Mouse (Mus musculus): ENCODE measurements around the gene Txn1. TPM values are rescaled to one million over a fixed set of nuclear protein-coding genes. Genes with fewer than 3 reads are reported as not detected.

Gene Txn1
- total RNA-seq, 2 experiments from 2014 or later: 123 to 131 TPM

DNA sequence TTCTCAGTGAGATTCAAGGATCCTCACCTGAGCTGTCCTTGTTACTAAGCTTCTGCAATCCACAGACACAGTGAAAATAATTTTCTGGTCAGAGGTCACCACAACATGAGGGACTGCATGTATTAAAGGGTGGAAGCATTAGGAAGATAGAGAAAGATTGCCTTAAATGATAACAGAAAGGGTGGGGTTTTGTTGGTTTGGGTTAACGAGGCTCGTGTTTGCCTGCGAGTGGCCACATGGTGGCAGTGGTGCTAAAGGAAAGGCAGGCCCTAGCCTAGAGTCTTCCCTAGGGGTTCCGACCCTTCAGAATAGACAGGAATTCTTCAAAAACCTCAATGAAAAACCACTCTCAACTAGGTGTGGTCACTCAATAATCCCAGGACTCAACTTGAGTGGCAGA lies 55.0 kb downstream of the Txn1 start:
- DNase-seq: peak; percentile 48

DNA sequence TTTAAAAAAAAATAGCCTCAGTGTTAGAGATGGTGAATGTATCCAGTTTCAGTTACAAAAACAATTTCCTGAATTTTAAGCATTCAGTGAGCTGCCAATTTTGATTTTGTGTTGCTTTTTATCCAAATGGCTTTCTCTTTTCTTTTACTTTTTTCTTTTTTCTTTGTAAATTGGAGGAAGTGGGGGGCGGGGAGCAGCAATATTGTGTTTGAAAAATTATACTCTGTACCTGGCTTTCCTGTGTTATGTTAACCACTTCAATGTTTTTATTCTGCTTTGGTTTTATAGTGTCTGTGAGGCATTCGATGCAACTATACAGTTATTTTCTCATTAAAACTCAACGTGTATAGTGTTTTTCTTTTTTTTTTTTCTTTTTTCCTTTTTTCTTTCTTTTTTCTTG lies 59.6 kb downstream of the Txn1 start:
- no peak for DNase-seq

DNA sequence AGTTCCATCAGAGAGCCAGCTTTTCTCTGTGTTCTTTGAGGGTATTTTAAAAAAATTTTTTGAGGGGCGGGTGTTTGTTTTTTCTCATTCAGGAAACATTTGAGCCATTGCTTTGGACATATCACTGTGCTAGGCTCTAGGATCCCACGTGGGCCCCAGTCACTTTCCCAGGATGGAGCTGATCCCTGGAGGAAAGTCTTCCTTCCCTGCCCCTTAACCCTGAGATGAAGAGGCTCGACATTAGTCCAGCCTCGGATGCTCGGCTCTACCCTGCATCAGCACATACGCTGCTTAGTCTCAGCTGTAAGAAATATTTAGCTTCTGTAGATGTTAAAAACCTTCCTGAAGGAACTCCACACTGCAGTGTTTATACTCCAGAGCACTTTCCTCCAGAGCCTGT lies 60.3 kb downstream of the Txn1 start:
- DNase-seq: no peak

DNA sequence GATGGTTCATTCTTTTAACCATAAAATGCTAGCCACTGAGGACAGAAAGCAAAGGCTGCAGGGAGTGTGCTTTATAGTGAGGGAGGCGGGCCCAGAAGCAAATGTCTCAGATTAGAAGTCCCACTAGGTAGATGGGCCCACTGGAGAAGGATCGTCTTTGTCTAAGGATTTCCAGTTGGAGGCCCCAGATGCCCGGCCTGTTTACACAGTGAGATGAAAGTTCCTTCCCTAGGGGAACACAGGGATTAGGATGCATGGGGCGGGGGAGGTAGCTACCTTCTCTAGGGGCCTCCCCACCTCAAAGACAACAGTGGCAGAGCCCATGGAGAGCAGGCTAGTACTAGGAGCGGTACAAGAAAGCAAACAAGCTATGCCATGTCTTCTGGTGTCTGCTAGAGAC lies 61.1 kb downstream of the Txn1 start:
- no peak for DNase-seq

Other genes starting within 250 kb of the Txn1 start
- 10 to 100 TPM; 35.9 to 43.1 TPM for gene Akap2, start 238.8 kb downstream of the Txn1 start, total RNA-seq (2021)
- under 1 TPM; 0.09 to 0.14 TPM for gene D630039A03Rik, start 40.1 kb downstream of the Txn1 start, total RNA-seq (2021)
- gene Txndc8, start 52.7 kb upstream of the Txn1 start, total RNA-seq (2021): not detected